10 mouse cellular contexts compared by ENCODE assay signal in genomic region chr9:22136765-22137547, GRCm38 (mm10). TPM values are rescaled to one million over a fixed set of nuclear protein-coding genes. Genes with fewer than 3 reads are reported as not detected.
DNase-seq lines count a peak whose midpoint lies in the region; ATAC-seq lines count a peak whose summit lies in the region.
"Had no signal": no experiment of that assay in that cellular context is flagged by ENCODE, and none has a peak within 500 bp of the region (broad histone marks: within the 10 kb centered on the region; RNA-seq: fewer than 3 reads in every experiment).

No protein-coding gene starts in this region.

- peaks cover 6% of the 10 kb centered on the region; the same call in 1 of the 2 replicates for H3K36me3 ChIP-seq in liver, embryonic 13.5 days
- H3K36me3 ChIP-seq: embryonic facial prominence, embryonic 12.5 days had no signal

- peak; percentile 72 for DNase-seq in heart, adult 11 months
- DNase-seq in heart, postnatal 25 days (ENCODE audit: low spot score): no peak
- peak; percentile 97 for DNase-seq in ES-CJ7 (ENCODE audit: low read depth, low spot score)
- DNase-seq in embryo, embryonic 11 days: peak; percentile 72
- peak; percentile 54 for DNase-seq in liver, embryonic 13.5 days
- DNase-seq in layer of hippocampus, adult 9-11 months: no peak
- no peak for DNase-seq in ovary, adult 18-20 months (ENCODE audit: low spot score)
- no peak for DNase-seq in right cerebral cortex, adult 18-20 months

- H3K9ac ChIP-seq in liver, embryonic 13.5 days: peak overlapping the region; percentile 91
- H3K9ac ChIP-seq: embryonic facial prominence, embryonic 12.5 days had no signal

- intact Hi-C loops in heart, postnatal 25 days (cut with DNase I): no loop called here

- H3K4me1 ChIP-seq in liver, embryonic 13.5 days (replicated peaks): peaks cover 63% of the 10 kb centered on the region

- WGBS in liver, embryonic 13.5 days (ENCODE audit: insufficient replicate concordance): 25% methylated on average over 23 of the region's 23 CpGs

- H3K9me3 ChIP-seq in liver, embryonic 13.5 days (replicated peaks): no peaks in the 10 kb centered on the region
- H3K9me3 ChIP-seq: embryonic facial prominence, embryonic 12.5 days had no signal

- ATAC-seq in liver, embryonic 13.5 days (ENCODE audit: low read depth): peak; percentile 30

- H3K27ac ChIP-seq in liver, embryonic 13.5 days: peak overlapping the region; percentile 96
- H3K27ac ChIP-seq: embryonic facial prominence, embryonic 12.5 days had no signal

- peak overlapping the region; percentile 75 for H3K4me3 ChIP-seq in liver, embryonic 13.5 days (replicated peaks)
- H3K4me3 ChIP-seq: embryonic facial prominence, embryonic 12.5 days had no signal

- no peaks in the 10 kb centered on the region for H3K27me3 ChIP-seq in liver, embryonic 13.5 days

- peak overlapping the region; percentile 99 for H3K4me2 ChIP-seq in liver, embryonic 13.5 days
- H3K4me2 ChIP-seq: embryonic facial prominence, embryonic 12.5 days had no signal

RNA-seq across cellular contexts. Expression of gene Acp5, which starts 1.4 kb away (rescaled TPM):
- total RNA-seq in heart, postnatal 25 days (2021): 1 to 10 TPM; 1.6 to 3.5 TPM
- polyA plus RNA-seq in liver, embryonic 13.5 days (2015; fragmentation: Nextera tagmentation; extraction: Ambion mirVana): 184 and 187 TPM in 2 replicates

RNA-seq across cellular contexts. Expression of gene Pigyl, which starts 19.7 kb away (rescaled TPM):
- total RNA-seq in heart, postnatal 25 days (2021): 10 to 100 TPM; 50.3 to 52.6 TPM
- 42.1 and 44.6 TPM in 2 replicates for polyA plus RNA-seq in liver, embryonic 13.5 days (2015; fragmentation: Nextera tagmentation; extraction: Ambion mirVana)

RNA-seq across cellular contexts. Expression of gene Elof1, which starts 20.0 kb away (rescaled TPM):
- 10 to 100 TPM; 36.8 to 39.8 TPM for total RNA-seq in heart, postnatal 25 days (2021)
- 103 and 109 TPM in 2 replicates for polyA plus RNA-seq in liver, embryonic 13.5 days (2015; fragmentation: Nextera tagmentation; extraction: Ambion mirVana)

RNA-seq across cellular contexts. Expression of gene Cnn1, which starts 37.9 kb away (rescaled TPM):
- 10 to 100 TPM in 1 of 2 experiments, 1 to 10 TPM in 1; 7.6 to 10.4 TPM for total RNA-seq in heart, postnatal 25 days (2021)
- 1.9 and 3.6 TPM in 2 replicates for polyA plus RNA-seq in liver, embryonic 13.5 days (2015; fragmentation: Nextera tagmentation; extraction: Ambion mirVana)
- total RNA-seq: neutrophil, adult 5-6 weeks had no signal

RNA-seq across cellular contexts. Expression of gene Zfp872, which starts 50.9 kb away (rescaled TPM):
- total RNA-seq in heart, postnatal 25 days (2021): under 1 TPM; 0.16 to 0.31 TPM
- not detected in 2 replicates for polyA plus RNA-seq in liver, embryonic 13.5 days (2015; fragmentation: Nextera tagmentation; extraction: Ambion mirVana)
- total RNA-seq: neutrophil, adult 5-6 weeks had no signal

Comparison
In these comparisons a context has a peak if more than half of its experiments do, and no peak if none do; other contexts are left out.
1. DNase-seq: peak in heart, adult 11 months (single experiment), ES-CJ7 (single experiment), embryo, embryonic 11 days (single experiment) and liver, embryonic 13.5 days (single experiment); none in heart, postnatal 25 days (single experiment), layer of hippocampus, adult 9-11 months (single experiment), ovary, adult 18-20 months (single experiment) and right cerebral cortex, adult 18-20 months (single experiment).